Comparison of ENCODE assay signal across 8 mouse cellular contexts in the genomic region with DNA sequence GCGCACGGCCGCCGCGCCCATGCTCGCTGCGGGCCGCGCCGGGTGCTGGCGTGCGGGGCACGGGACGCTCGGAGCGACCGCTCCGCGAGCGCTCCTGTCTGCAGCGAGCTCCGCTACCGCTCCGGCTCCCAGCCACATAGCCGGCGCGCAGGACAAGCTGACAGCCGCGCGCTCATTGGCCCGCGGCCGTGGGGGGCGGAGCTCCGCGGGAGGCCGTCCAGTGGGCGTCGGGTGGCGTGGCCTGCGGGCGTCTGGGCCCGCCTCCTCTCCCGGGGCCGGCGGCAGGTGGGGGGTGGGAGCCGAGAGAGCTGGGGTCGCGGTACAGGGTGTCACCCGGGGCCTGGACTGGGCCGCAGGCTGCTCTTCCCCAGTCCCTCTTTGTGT. TPM values are rescaled to one million over a fixed set of nuclear protein-coding genes. Genes with fewer than 3 reads are reported as not detected.
DNase-seq lines count a peak whose midpoint lies in the region; ATAC-seq lines count a peak whose summit lies in the region.

Gene Scube1, minus strand, starts transcription at position 136 of the 384 bp plus-strand sequence.

- WGBS in hindbrain, embryonic 15.5 days = 0% methylated on average over 49 of the region's 51 CpGs

- ATAC-seq in common myeloid progenitor, adult 5-6 weeks (replicated peaks; ENCODE audit: low read depth, poor library complexity, severe bottlenecking) = peak; percentile 85
- peak; percentile 96 for ATAC-seq in hindbrain, embryonic 15.5 days (ENCODE audit: low FRiP score, low read depth)

- no peak within 1 kb of the TSS for H3K27ac ChIP-seq in hindbrain, embryonic 15.5 days (replicated peaks)

- peak; percentile 91 to 95 for DNase-seq in adrenal gland, adult (ENCODE audit: inconsistent age in 2 of 2, low spot score in 1 of 2)
- DNase-seq in gastrocnemius, adult 8-10 months (ENCODE audit: low spot score in 2 of 2) = peak; percentile 63 to 81
- peak; percentile 87 to 90 for DNase-seq in layer of hippocampus, postnatal 36 days
- DNase-seq in lung, postnatal 10 days = peak; percentile 92
- DNase-seq in right cerebral cortex, adult 2 months (ENCODE audit: low spot score in 2 of 2) = peak; percentile 89
- peak; percentile 75 to 86 for DNase-seq in urinary bladder, postnatal 36 days (ENCODE audit: low spot score in 2 of 2)

- H3K9me3 ChIP-seq in hindbrain, embryonic 15.5 days = no peaks in the 10 kb centered on the region

- no peaks in the 10 kb centered on the region for H3K36me3 ChIP-seq in hindbrain, embryonic 15.5 days

- peaks cover 6% of the 10 kb centered on the region; the same call in 1 of the 2 replicates for H3K27me3 ChIP-seq in hindbrain, embryonic 15.5 days

- H3K4me1 ChIP-seq in hindbrain, embryonic 15.5 days (replicated peaks) = peaks cover 26% of the 10 kb centered on the region

- H3K4me3 ChIP-seq in hindbrain, embryonic 15.5 days = peak within 1 kb of the TSS; percentile 63

- peak within 1 kb of the TSS; percentile 83 for H3K4me2 ChIP-seq in hindbrain, embryonic 15.5 days

- H3K9ac ChIP-seq in hindbrain, embryonic 15.5 days = peak within 1 kb of the TSS; percentile 54

RNA-seq across cellular contexts. Expression of gene Scube1, which starts in this region (rescaled TPM):
- not detected in 2 replicates for total RNA-seq in common myeloid progenitor, adult 5-6 weeks (2017)
- under 1 TPM; 0.12 to 0.35 (median 0.22) TPM for total RNA-seq in gastrocnemius, adult 8-10 months (2022)
- polyA plus RNA-seq in hindbrain, embryonic 15.5 days (2015; fragmentation: Nextera tagmentation; extraction: Ambion mirVana) = 8.4 and 9.7 TPM in 2 replicates
- 10 to 100 TPM; 19.3 to 21.8 TPM for total RNA-seq in layer of hippocampus, postnatal 36 days (2021)

Comparison
In these comparisons a context has a peak if more than half of its experiments do, and no peak if none do; other contexts are left out.
1. RNA of gene Scube1 (total RNA-seq): 19.3 to 21.8 TPM in layer of hippocampus, postnatal 36 days; 0.12 to 0.35 TPM in gastrocnemius, adult 8-10 months and not detected in common myeloid progenitor, adult 5-6 weeks; every median in the first group is over 10 times any median in the second.
2. Peak in ATAC-seq in common myeloid progenitor, adult 5-6 weeks; RNA of the gene not detected or under 1 TPM.
3. Peak in DNase-seq in gastrocnemius, adult 8-10 months; RNA of the gene not detected or under 1 TPM.
4. Peak in every context shown above with its lines, with median percentiles within 50 percentile points of each other: DNase-seq.